Mouse (Mus musculus): Measurements from ENCODE around the gene Disc1.
A peak's percentile ranks its signal among the peaks of the same experiment; 100 is the strongest.

Gene Disc1

GRCm38 (mm10) chr8:125053505-125054435 is at the start of gene Disc1:
TSS of gene Disc1 (plus strand) at chr8:125054195.
- no peak for DNase-seq (ENCODE audit: low read depth)

GRCm38 (mm10) chr8:125012695-125013627 is 41.0 kb upstream of the Disc1 start, which contains the start of gene Tsnax:
TSS of gene Tsnax (plus strand) at chr8:125012997.
- peak; percentile 51 for DNase-seq (ENCODE audit: low read depth)

GRCm38 (mm10) chr8:125024085-125024484 is 29.9 kb upstream of the Disc1 start:
- no peak for DNase-seq (ENCODE audit: low read depth)

- DNase-seq (ENCODE audit: low read depth): no peak
Measured at GRCm38 (mm10) chr8:125027211-125027610, 26.8 kb upstream of the Disc1 start.

GRCm38 (mm10) chr8:125028841-125029240 is 25.2 kb upstream of the Disc1 start:
- DNase-seq (ENCODE audit: low read depth): no peak

- DNase-seq (ENCODE audit: low read depth): no peak
Measured at GRCm38 (mm10) chr8:125031276-125031675, 22.7 kb upstream of the Disc1 start.

GRCm38 (mm10) chr8:125034669-125035068 is 19.3 kb upstream of the Disc1 start:
- DNase-seq (ENCODE audit: low read depth): no peak

GRCm38 (mm10) chr8:125037081-125037480 is 16.9 kb upstream of the Disc1 start:
- no peak for DNase-seq (ENCODE audit: low read depth)

- DNase-seq (ENCODE audit: low read depth): no peak
Measured at GRCm38 (mm10) chr8:125038731-125039130, 15.3 kb upstream of the Disc1 start.

- no peak for DNase-seq (ENCODE audit: low read depth)
Measured at GRCm38 (mm10) chr8:125040587-125041375, 13.2 kb upstream of the Disc1 start.

GRCm38 (mm10) chr8:125041496-125041895 is 12.5 kb upstream of the Disc1 start:
- DNase-seq (ENCODE audit: low read depth): no peak

- no peak for DNase-seq (ENCODE audit: low read depth)
Measured at GRCm38 (mm10) chr8:125043394-125043793, 10.6 kb upstream of the Disc1 start.

- no peak for DNase-seq (ENCODE audit: low read depth)
Measured at GRCm38 (mm10) chr8:125043935-125044334, 10.1 kb upstream of the Disc1 start.

GRCm38 (mm10) chr8:125045760-125046159 is 8.2 kb upstream of the Disc1 start:
- DNase-seq (ENCODE audit: low read depth): no peak

- no peak for DNase-seq (ENCODE audit: low read depth)
Measured at GRCm38 (mm10) chr8:125049051-125049750, 4.8 kb upstream of the Disc1 start.

GRCm38 (mm10) chr8:125049826-125050225 is 4.2 kb upstream of the Disc1 start:
- no peak for DNase-seq (ENCODE audit: low read depth)

- no peak for DNase-seq (ENCODE audit: low read depth)
Measured at GRCm38 (mm10) chr8:125052026-125052425, 2.0 kb upstream of the Disc1 start.

- DNase-seq (ENCODE audit: low read depth): no peak
Measured at GRCm38 (mm10) chr8:125054436-125054810, 428 bp downstream of the Disc1 start.

- no peak for DNase-seq (ENCODE audit: low read depth)
Measured at GRCm38 (mm10) chr8:125060904-125061303, 6.9 kb downstream of the Disc1 start.

- no peak for DNase-seq (ENCODE audit: low read depth)
Measured at GRCm38 (mm10) chr8:125065596-125065995, 11.6 kb downstream of the Disc1 start.
